Mouse (Mus musculus): ENCODE data around the gene Rnf31.

GRCm38 (mm10) chr14:55542268-55542667 lies 49.2 kb upstream of the Rnf31 start:
- TF ChIP-seq E2F4 (IDR thresholded peaks at IDR 0.05; ENCODE audit: borderline replicate concordance, low read depth, low read length) (no peak), MAFK (IDR thresholded peaks at IDR 0.05; ENCODE audit: borderline replicate concordance, low read depth, low read length) (no peak), ETS1 (IDR thresholded peaks at IDR 0.05; ENCODE audit: low read depth, low read length) (no peak), POLR2AphosphoS5 (IDR thresholded peaks at IDR 0.05; ENCODE audit: borderline replicate concordance, low read depth, low read length) (no peak), SIN3A (IDR thresholded peaks at IDR 0.05; ENCODE audit: low read length) (no peak), ZC3H11A (IDR thresholded peaks at IDR 0.05; ENCODE audit: low read depth, low read length) (no peak), CTCF (IDR thresholded peaks at IDR 0.05 in 2 of 3, conservative IDR thresholded peaks at IDR 0.05 in 1 of 3; ENCODE audit: control insufficient read depth in 1 of 3, insufficient read depth in 1 of 3, low read depth in 2 of 3, low read length in 3 of 3, poor library complexity in 1 of 3, severe bottlenecking in 1 of 3) (no peak), USF1 (IDR thresholded peaks at IDR 0.05; ENCODE audit: low read depth, low read length) (no peak), ELF1 (IDR thresholded peaks at IDR 0.05; ENCODE audit: low read depth, low read length) (no peak), CHD1 (IDR thresholded peaks at IDR 0.05; ENCODE audit: low read depth, low read length) (no peak), POLR2A (IDR thresholded peaks at IDR 0.05; ENCODE audit: control insufficient read depth in 1 of 2, insufficient read depth in 1 of 2, low read depth in 1 of 2, low read length in 2 of 2, poor library complexity in 1 of 2) (no peak), SMC3 (IDR thresholded peaks at IDR 0.05; ENCODE audit: low read depth, low read length) (no peak), JUND (IDR thresholded peaks at IDR 0.05; ENCODE audit: low read depth, low read length) (no peak)
